Mouse (Mus musculus) limb, embryonic 10.5 days (tissue): Measurements from ENCODE around the gene Bik. TPM values are rescaled to one million over a fixed set of nuclear protein-coding genes. Genes with fewer than 3 reads are reported as not detected.

Experiments
- DNase-seq: peaks from one replicate; pipeline ENCODE4 v3.0.0-alpha.2; 2017; ENCODE audit warnings: low spot score
- H3K27ac ChIP-seq: fragments of 300-500 bp; sonication (generic); 2 replicates; pipeline ENCODE4 v1.5.1; 2016; ENCODE audit warnings: mild to moderate bottlenecking
- H3K27me3 ChIP-seq: fragments of 300-500 bp; sonication (generic); 2 replicates; pipeline ENCODE4 v1.6.1; 2016; ENCODE audit warnings: low read depth, mild to moderate bottlenecking; ENCODE audit not compliant: poor library complexity, severe bottlenecking
- H3K36me3 ChIP-seq: fragments of 300-500 bp; sonication (generic); 2 replicates; pipeline ENCODE4 v1.6.1; 2016; ENCODE audit warnings: mild to moderate bottlenecking, moderate library complexity
- H3K4me1 ChIP-seq: fragments of 300-500 bp; sonication (generic); 2 replicates; pipeline ENCODE4 v1.6.1; 2016
- H3K4me3 ChIP-seq: fragments of 300-500 bp; sonication (generic); 2 replicates; pipeline ENCODE4 v1.5.1; 2016; ENCODE audit warnings: mild to moderate bottlenecking, moderate library complexity
- H3K9me3 ChIP-seq: fragments of 300-500 bp; sonication (generic); replicated peaks from 2 replicates; pipeline ENCODE4 v1.6.1; 2016; ENCODE audit warnings: mild to moderate bottlenecking
- WGBS: fragments of 180-500 bp; shearing (Covaris S2); methylation state at CpG from one replicate; pipeline ENCODE4 v1.1.7; 2016; 5-methylcytosine and 5-hydroxymethylcytosine counted together
- polyA plus RNA-seq: library from polyadenylated mRNA; unstranded; fragments of >200 nt; fragmentation: Nextera tagmentation; extraction: Ambion mirVana; gene quantifications from 2 replicates; pipeline ENCODE4 v1.2.1, GENCODE M21; 2016

Bik gene
- polyA plus RNA-seq, 1 experiment from 2014 or later, result 2.6 TPM

- Histone ChIP-seq H3K9me3 (no peaks in the 10 kb centered on the region), H3K27me3 (peaks cover 6% of the 10 kb centered on the region; the same call in 1 of the 2 replicates), H3K27ac (0 out of 2 replicates have a peak overlapping the region, but pooled peaks have one; percentile 15), H3K36me3 (no peaks in the 10 kb centered on the region), H3K4me3 (no peak overlapping the region), H3K4me1 (no peaks in the 10 kb centered on the region)
- no peak for DNase-seq
- WGBS, result 89% methylated on average over 17 of the region's 17 CpGs
Observed at GRCm38 (mm10) chr15:83534960-83535889, 8.6 kb downstream of the Bik start.

GRCm38 (mm10) chr15:83535890-83536231 lies 9.2 kb downstream of the Bik start:
- Histone ChIP-seq H3K27ac (no peak overlapping the region), H3K27me3 (0 out of 2 replicates have a peak, but pooled peaks cover under 1% of the 10 kb centered on the region), H3K36me3 (no peaks in the 10 kb centered on the region), H3K9me3 (no peaks in the 10 kb centered on the region), H3K4me3 (no peak overlapping the region), H3K4me1 (no peaks in the 10 kb centered on the region)
- DNase-seq, result no peak
- WGBS, result 88% methylated on average over 6 of the region's 6 CpGs

GRCm38 (mm10) chr15:83538855-83539254 lies 12.2 kb downstream of the Bik start:
- H3K4me1 ChIP-seq, result no peaks in the 10 kb centered on the region
- 96% methylated on average over 2 of the region's 2 CpGs for WGBS
- no peak overlapping the region for H3K27ac ChIP-seq
- no peak for DNase-seq
- no peaks in the 10 kb centered on the region for H3K9me3 ChIP-seq
- H3K27me3 ChIP-seq, result no peaks in the 10 kb centered on the region
- no peaks in the 10 kb centered on the region for H3K36me3 ChIP-seq
- no peak overlapping the region for H3K4me3 ChIP-seq

- no peak for DNase-seq
- Histone ChIP-seq H3K27ac (no peak overlapping the region), H3K4me1 (no peaks in the 10 kb centered on the region; the same call in 1 of the 2 replicates), H3K4me3 (no peak overlapping the region), H3K36me3 (peaks cover 3% of the 10 kb centered on the region), H3K9me3 (no peaks in the 10 kb centered on the region), H3K27me3 (no peaks in the 10 kb centered on the region)
- 77% methylated on average over 4 of the region's 4 CpGs for WGBS
Observed at GRCm38 (mm10) chr15:83539905-83540304, 13.2 kb downstream of the Bik start.

GRCm38 (mm10) chr15:83541647-83542287 lies 15.1 kb downstream of the Bik start:
- no peaks in the 10 kb centered on the region for H3K27me3 ChIP-seq
- no peaks in the 10 kb centered on the region; the same call in 1 of the 2 replicates for H3K4me1 ChIP-seq
- no peak for DNase-seq
- no peaks in the 10 kb centered on the region for H3K9me3 ChIP-seq
- WGBS, result 83% methylated on average over 9 of the region's 9 CpGs
- no peak overlapping the region for H3K4me3 ChIP-seq
- H3K27ac ChIP-seq, result no peak overlapping the region
- peaks cover 22% of the 10 kb centered on the region for H3K36me3 ChIP-seq

- 94% methylated on average over 7 of the region's 7 CpGs for WGBS
- peaks cover 65% of the 10 kb centered on the region for H3K36me3 ChIP-seq
Observed at GRCm38 (mm10) chr15:83546029-83546428, 19.4 kb downstream of the Bik start.

GRCm38 (mm10) chr15:83547144-83547543 lies 20.5 kb downstream of the Bik start:
- H3K36me3 ChIP-seq, result peaks cover 76% of the 10 kb centered on the region
- no peaks in the 10 kb centered on the region for H3K27me3 ChIP-seq
- H3K9me3 ChIP-seq, result no peaks in the 10 kb centered on the region
- no peak for DNase-seq
- no peak overlapping the region for H3K27ac ChIP-seq
- WGBS, result 93% methylated on average over 8 of the region's 8 CpGs
- H3K4me3 ChIP-seq, result no peak overlapping the region
- H3K4me1 ChIP-seq, result no peaks in the 10 kb centered on the region; the same call in 1 of the 2 replicates

More at GRCm38 (mm10) chr15:83546029-83546428, 19.4 kb downstream of the Bik start:
- Histone ChIP-seq H3K9me3 (no peaks in the 10 kb centered on the region), H3K4me3 (no peak overlapping the region), H3K27ac (no peak overlapping the region), H3K4me1 (no peaks in the 10 kb centered on the region; the same call in 1 of the 2 replicates), H3K27me3 (no peaks in the 10 kb centered on the region)
- DNase-seq, result no peak

- Histone ChIP-seq H3K27ac (no peak overlapping the region), H3K9me3 (no peaks in the 10 kb centered on the region), H3K36me3 (peaks cover 86% of the 10 kb centered on the region), H3K27me3 (no peaks in the 10 kb centered on the region), H3K4me3 (no peak overlapping the region), H3K4me1 (peaks cover 8% of the 10 kb centered on the region; the same call in 1 of the 2 replicates)
- DNase-seq, result no peak
- 87% methylated on average over 2 of the region's 2 CpGs for WGBS
Observed at GRCm38 (mm10) chr15:83550137-83550536, 23.5 kb downstream of the Bik start.

- no peak for DNase-seq
- Histone ChIP-seq H3K36me3 (peaks cover 49% of the 10 kb centered on the region), H3K27ac (no peak overlapping the region), H3K4me1 (peaks cover 14% of the 10 kb centered on the region; the same call in 1 of the 2 replicates), H3K27me3 (no peaks in the 10 kb centered on the region), H3K9me3 (no peaks in the 10 kb centered on the region), H3K4me3 (no peak overlapping the region)
Observed at GRCm38 (mm10) chr15:83553831-83554230, 27.2 kb downstream of the Bik start.

GRCm38 (mm10) chr15:83555161-83555974 lies 28.7 kb downstream of the Bik start:
- Histone ChIP-seq H3K4me1 (peaks cover 14% of the 10 kb centered on the region; the same call in 1 of the 2 replicates), H3K36me3 (peaks cover 34% of the 10 kb centered on the region), H3K4me3 (peak overlapping the region; percentile 74), H3K27me3 (no peaks in the 10 kb centered on the region), H3K27ac (peak overlapping the region; percentile 96), H3K9me3 (no peaks in the 10 kb centered on the region)
- DNase-seq, result peak; percentile 93
- under 1% methylated on average over 74 of the region's 74 CpGs for WGBS

- no peak overlapping the region for H3K4me3 ChIP-seq
- H3K36me3 ChIP-seq, result no peaks in the 10 kb centered on the region
- DNase-seq, result no peak
- H3K27ac ChIP-seq, result no peak overlapping the region
- H3K4me1 ChIP-seq, result peaks cover 28% of the 10 kb centered on the region
- no peaks in the 10 kb centered on the region for H3K9me3 ChIP-seq
- no peaks in the 10 kb centered on the region for H3K27me3 ChIP-seq
- WGBS, result 74% methylated on average over 5 of the region's 5 CpGs
Observed at GRCm38 (mm10) chr15:83560941-83561477, 34.3 kb downstream of the Bik start.

GRCm38 (mm10) chr15:83562626-83563270 lies 36.1 kb downstream of the Bik start:
- Histone ChIP-seq H3K27me3 (no peaks in the 10 kb centered on the region), H3K27ac (peak overlapping the region; percentile 87; the same call in 1 of the 2 replicates), H3K36me3 (no peaks in the 10 kb centered on the region), H3K4me3 (peak overlapping the region; percentile 64), H3K4me1 (peaks cover 28% of the 10 kb centered on the region), H3K9me3 (no peaks in the 10 kb centered on the region)
- WGBS, result 38% methylated on average over 15 of the region's 15 CpGs
- peak; percentile 63 for DNase-seq
